Mouse (Mus musculus): ENCODE results near the gene Hemk1. TPM values are rescaled to one million over a fixed set of nuclear protein-coding genes. Genes with fewer than 3 reads are reported as not detected.

The Hemk1 gene
- polyA plus RNA-seq, 1 experiment from 2014 or later = 17.4 TPM

Other genes starting within 250 kb of the Hemk1 start
- gene Dock3, start 106.4 kb downstream of the Hemk1 start, polyA plus RNA-seq (2015; fragmentation: Nextera tagmentation; extraction: Ambion mirVana) = 18.7 and 23.4 TPM in 2 replicates
- 2.8 and 3.7 TPM in 2 replicates for gene Mapkapk3, start 48.5 kb downstream of the Hemk1 start, polyA plus RNA-seq (2015; fragmentation: Nextera tagmentation; extraction: Ambion mirVana)
- 8.4 and 9.6 TPM in 2 replicates for gene Cish, start 42.3 kb downstream of the Hemk1 start, polyA plus RNA-seq (2015; fragmentation: Nextera tagmentation; extraction: Ambion mirVana)
- 7.8 and 8.3 TPM in 2 replicates for gene 6430571L13Rik, start 2.3 kb upstream of the Hemk1 start, polyA plus RNA-seq (2015; fragmentation: Nextera tagmentation; extraction: Ambion mirVana)
- gene Cacna2d2, start 61.3 kb upstream of the Hemk1 start, polyA plus RNA-seq (2015; fragmentation: Nextera tagmentation; extraction: Ambion mirVana) = 7.6 and 8.3 TPM in 2 replicates
- 44.7 and 46.0 TPM in 2 replicates for gene Tmem115, start 195.6 kb upstream of the Hemk1 start, polyA plus RNA-seq (2015; fragmentation: Nextera tagmentation; extraction: Ambion mirVana)
- 38.9 and 39.1 TPM in 2 replicates for gene Cyb561d2, start 203.8 kb upstream of the Hemk1 start, polyA plus RNA-seq (2015; fragmentation: Nextera tagmentation; extraction: Ambion mirVana)
- gene Nprl2, start 203.9 kb upstream of the Hemk1 start, polyA plus RNA-seq (2015; fragmentation: Nextera tagmentation; extraction: Ambion mirVana) = 68.6 and 71.1 TPM in 2 replicates
- 2.6 and 4.0 TPM in 2 replicates for gene Zmynd10, start 208.9 kb upstream of the Hemk1 start, polyA plus RNA-seq (2015; fragmentation: Nextera tagmentation; extraction: Ambion mirVana)
- 36.7 and 36.9 TPM in 2 replicates for gene Rassf1, start 213.2 kb upstream of the Hemk1 start, polyA plus RNA-seq (2015; fragmentation: Nextera tagmentation; extraction: Ambion mirVana)
- 105 and 108 TPM in 2 replicates for gene Tusc2, start 224.9 kb upstream of the Hemk1 start, polyA plus RNA-seq (2015; fragmentation: Nextera tagmentation; extraction: Ambion mirVana)
- gene Hyal2, start 229.6 kb upstream of the Hemk1 start, polyA plus RNA-seq (2015; fragmentation: Nextera tagmentation; extraction: Ambion mirVana) = 80.4 and 87.1 TPM in 2 replicates
- gene Hyal1, start 238.6 kb upstream of the Hemk1 start, polyA plus RNA-seq (2015; fragmentation: Nextera tagmentation; extraction: Ambion mirVana) = 7.4 and 8.4 TPM in 2 replicates
- gene Naa80, start 240.5 kb upstream of the Hemk1 start, polyA plus RNA-seq (2015; fragmentation: Nextera tagmentation; extraction: Ambion mirVana) = 14.1 and 16.5 TPM in 2 replicates
- 1.3 and 1.6 TPM in 2 replicates for gene Hyal3, start 242.5 kb upstream of the Hemk1 start, polyA plus RNA-seq (2015; fragmentation: Nextera tagmentation; extraction: Ambion mirVana)
- gene Ifrd2, start 249.3 kb upstream of the Hemk1 start, polyA plus RNA-seq (2015; fragmentation: Nextera tagmentation; extraction: Ambion mirVana) = 11.8 and 14.1 TPM in 2 replicates

All from hindbrain, embryonic 13.5 days (tissue).